Mouse (Mus musculus) G1E (cell line): ENCODE measurements around the gene F5. TPM values are rescaled to one million over a fixed set of nuclear protein-coding genes. Genes with fewer than 3 reads are reported as not detected.

Experiments
- ATAC-seq: 2 replicates; pipeline ENCODE4 v1.8.0; 2016; ENCODE audit warnings: mild to moderate bottlenecking; ENCODE audit not compliant: insufficient number of reproducible peaks, poor library complexity, low FRiP score, severe bottlenecking; ENCODE audit errors: extremely low read depth
- DNase-seq: peaks from one replicate; pipeline ENCODE4 v3.0.0; 2012; ENCODE audit warnings: low spot score
- H3K27me3 ChIP-seq: 2 replicates; pipeline ENCODE4 v1.6.1; 2012; ENCODE audit warnings: mild to moderate bottlenecking, low read length, inconsistent platforms; ENCODE audit not compliant: insufficient read depth
- H3K36me3 ChIP-seq: replicated peaks from 2 replicates; pipeline ENCODE3; 2012; ENCODE audit warnings: mild to moderate bottlenecking, inconsistent platforms
- H3K4me1 ChIP-seq: 2 replicates; pipeline ENCODE4 v1.6.1; 2012; ENCODE audit warnings: low read depth, low read length, inconsistent platforms, mixed read lengths; ENCODE audit not compliant: insufficient read depth
- H3K4me3 ChIP-seq: 2 replicates; pipeline ENCODE4 v1.5.1; 2012; ENCODE audit warnings: low read depth, mild to moderate bottlenecking, inconsistent platforms, low read length, moderate library complexity, mixed read lengths
- H3K9me3 ChIP-seq: replicated peaks from 2 replicates; pipeline ENCODE4 v1.6.1; 2012; ENCODE audit warnings: inconsistent platforms
- CTCF ChIP-seq: IDR thresholded peaks from 2 replicates; pipeline ENCODE4 v1.5.1; 2012; ENCODE audit warnings: low read depth, low read length, inconsistent platforms, mixed read lengths
- GATA1 ChIP-seq: IDR thresholded peaks from 2 replicates; pipeline ENCODE4 v1.6.1; 2012; ENCODE audit warnings: borderline replicate concordance, low read length, inconsistent platforms, mixed read lengths
- GATA2 ChIP-seq: IDR thresholded peaks from 2 replicates; pipeline ENCODE4 v1.6.1; 2012; ENCODE audit warnings: low read depth, low read length, inconsistent platforms, borderline replicate concordance
- POLR2AphosphoS5 ChIP-seq: IDR thresholded peaks from 2 replicates; pipeline ENCODE4 v1.6.1; 2012; ENCODE audit warnings: low read depth, low read length, inconsistent platforms; ENCODE audit not compliant: insufficient replicate concordance
- TAL1 ChIP-seq: conservative IDR thresholded peaks from 2 replicates; pipeline ENCODE4 v1.6.1; 2012; ENCODE audit warnings: low read depth, low read length, inconsistent platforms, mixed read lengths
- polyA plus RNA-seq: library from polyadenylated mRNA; stranded (reverse); fragments of >175 nt; gene quantifications from 2 replicates; pipeline ENCODE4 v1.2.3, GENCODE M21; 2012
- total RNA-seq, 2 experiments: library from RNA; stranded (forward) in 1 of 2; stranded (reverse) in 1 of 2; fragments of 200-1000 nt in 1 of 2; fragments of >200 nt in 1 of 2; fragmentation: Nextera tagmentation in 1 of 2; gene quantifications; 2 replicates each; pipeline ENCODE4 v1.2.3; 2014 to 2017

F5 gene
- total and polyA plus RNA-seq, 3 experiments, result 0.01 to 0.05 TPM; not detected in 1

DNA sequence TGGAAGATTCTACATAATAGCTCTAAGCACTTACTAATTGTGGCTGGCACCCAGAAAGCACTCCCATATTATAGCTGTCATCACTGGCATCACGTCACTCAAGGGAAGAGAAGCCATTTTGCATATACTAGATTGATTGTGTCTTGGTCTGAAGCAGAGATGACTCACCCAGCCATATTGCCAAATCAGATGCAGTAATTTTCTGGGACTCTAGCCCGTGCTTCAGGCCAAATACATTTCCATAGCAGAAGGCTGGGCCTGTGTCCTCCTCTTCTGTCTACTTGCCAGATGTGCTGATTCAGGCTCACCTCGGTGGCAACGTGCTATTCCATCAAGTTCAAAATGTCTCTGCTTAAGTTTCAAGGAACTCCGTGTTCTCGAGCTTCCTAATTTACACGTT is 109.9 kb downstream of the F5 start:
- H3K4me3 ChIP-seq, result no peak overlapping the region
- no peak for DNase-seq
- TF ChIP-seq GATA2 (no peak), CTCF (no peak), TAL1 (no peak), GATA1 (no peak), POLR2AphosphoS5 (no peak)
- peaks cover 91% of the 10 kb centered on the region for H3K36me3 ChIP-seq
- ATAC-seq, result no peak
- peaks cover 2% of the 10 kb centered on the region; the same call in 1 of the 2 replicates for H3K4me1 ChIP-seq
- no peaks in the 10 kb centered on the region for H3K9me3 ChIP-seq
- no peaks in the 10 kb centered on the region for H3K27me3 ChIP-seq

Other genes starting within 250 kb of the F5 start
- gene Scyl3, start 222.7 kb upstream of the F5 start, total RNA-seq (2014; fragmentation: Nextera tagmentation), result 61.2 and 69.3 TPM in 2 replicates
- 43.2 and 52.6 TPM in 2 replicates for gene Scyl3, start 222.7 kb upstream of the F5 start, total RNA-seq (2017)
- 10.6 and 10.7 TPM in 2 replicates for gene Scyl3, start 222.7 kb upstream of the F5 start, polyA plus RNA-seq
- 26.0 and 28.1 TPM in 2 replicates for gene BC055324, start 157.0 kb upstream of the F5 start, total RNA-seq (2014; fragmentation: Nextera tagmentation)
- 34.7 and 39.9 TPM in 2 replicates for gene BC055324, start 157.0 kb upstream of the F5 start, total RNA-seq (2017)
- gene BC055324, start 157.0 kb upstream of the F5 start, polyA plus RNA-seq, result 2.1 and 3.7 TPM in 2 replicates
- gene Mettl18, start 156.9 kb upstream of the F5 start, total RNA-seq (2014; fragmentation: Nextera tagmentation), result 8.1 TPM in 2 replicates
- gene Mettl18, start 156.9 kb upstream of the F5 start, total RNA-seq (2017), result 20.9 and 26.4 TPM in 2 replicates
- gene Mettl18, start 156.9 kb upstream of the F5 start, polyA plus RNA-seq, result 0.36 and 0.80 TPM in 2 replicates
- not detected in 2 replicates for gene Sele, start 103.6 kb upstream of the F5 start, total RNA-seq (2014; fragmentation: Nextera tagmentation)
- 0.05 TPM in 1 of 2 replicates, not detected in the other for gene Sele, start 103.6 kb upstream of the F5 start, total RNA-seq (2017)
- not detected in 2 replicates for gene Sele, start 103.6 kb upstream of the F5 start, polyA plus RNA-seq
- not detected in 2 replicates for gene Sell, start 89.9 kb upstream of the F5 start, total RNA-seq (2014; fragmentation: Nextera tagmentation)
- gene Sell, start 89.9 kb upstream of the F5 start, total RNA-seq (2017), result 0.06 and 0.38 TPM in 2 replicates
- not detected in 2 replicates for gene Sell, start 89.9 kb upstream of the F5 start, polyA plus RNA-seq
- not detected in 2 replicates for gene Selp, start 36.6 kb upstream of the F5 start, total RNA-seq (2014; fragmentation: Nextera tagmentation)
- 0.22 and 0.70 TPM in 2 replicates for gene Selp, start 36.6 kb upstream of the F5 start, total RNA-seq (2017)
- not detected in 2 replicates for gene Selp, start 36.6 kb upstream of the F5 start, polyA plus RNA-seq
- gene Slc19a2, start 97.2 kb downstream of the F5 start, total RNA-seq (2014; fragmentation: Nextera tagmentation), result 33.7 and 37.8 TPM in 2 replicates
- 10.2 and 13.2 TPM in 2 replicates for gene Slc19a2, start 97.2 kb downstream of the F5 start, total RNA-seq (2017)
- 22.4 and 26.8 TPM in 2 replicates for gene Slc19a2, start 97.2 kb downstream of the F5 start, polyA plus RNA-seq
- 17.4 and 17.6 TPM in 2 replicates for gene Ccdc181, start 123.7 kb downstream of the F5 start, total RNA-seq (2014; fragmentation: Nextera tagmentation)
- gene Ccdc181, start 123.7 kb downstream of the F5 start, total RNA-seq (2017), result 18.2 and 24.9 TPM in 2 replicates
- gene Ccdc181, start 123.7 kb downstream of the F5 start, polyA plus RNA-seq, result 1.9 and 2.9 TPM in 2 replicates
- 20.4 and 42.2 TPM in 2 replicates for gene Nme7, start 152.3 kb downstream of the F5 start, total RNA-seq (2014; fragmentation: Nextera tagmentation)
- gene Nme7, start 152.3 kb downstream of the F5 start, total RNA-seq (2017), result 66.3 and 80.5 TPM in 2 replicates
- gene Nme7, start 152.3 kb downstream of the F5 start, polyA plus RNA-seq, result 2.1 and 2.5 TPM in 2 replicates
- 25.7 and 30.6 TPM in 2 replicates for gene Blzf1, start 155.7 kb downstream of the F5 start, total RNA-seq (2014; fragmentation: Nextera tagmentation)
- gene Blzf1, start 155.7 kb downstream of the F5 start, total RNA-seq (2017), result 25.9 and 33.4 TPM in 2 replicates
- 1.8 and 2.2 TPM in 2 replicates for gene Blzf1, start 155.7 kb downstream of the F5 start, polyA plus RNA-seq